Mouse (Mus musculus) forelimb bud, embryonic 11.5 days (tissue): Measurements from ENCODE around the gene Mast4.

ENCODE experiments used
- DNase-seq: peaks from one replicate; pipeline ENCODE4 v3.0.0-alpha.2; 2012; ENCODE audit warnings: low read depth, low spot score

Gene Mast4

DNA sequence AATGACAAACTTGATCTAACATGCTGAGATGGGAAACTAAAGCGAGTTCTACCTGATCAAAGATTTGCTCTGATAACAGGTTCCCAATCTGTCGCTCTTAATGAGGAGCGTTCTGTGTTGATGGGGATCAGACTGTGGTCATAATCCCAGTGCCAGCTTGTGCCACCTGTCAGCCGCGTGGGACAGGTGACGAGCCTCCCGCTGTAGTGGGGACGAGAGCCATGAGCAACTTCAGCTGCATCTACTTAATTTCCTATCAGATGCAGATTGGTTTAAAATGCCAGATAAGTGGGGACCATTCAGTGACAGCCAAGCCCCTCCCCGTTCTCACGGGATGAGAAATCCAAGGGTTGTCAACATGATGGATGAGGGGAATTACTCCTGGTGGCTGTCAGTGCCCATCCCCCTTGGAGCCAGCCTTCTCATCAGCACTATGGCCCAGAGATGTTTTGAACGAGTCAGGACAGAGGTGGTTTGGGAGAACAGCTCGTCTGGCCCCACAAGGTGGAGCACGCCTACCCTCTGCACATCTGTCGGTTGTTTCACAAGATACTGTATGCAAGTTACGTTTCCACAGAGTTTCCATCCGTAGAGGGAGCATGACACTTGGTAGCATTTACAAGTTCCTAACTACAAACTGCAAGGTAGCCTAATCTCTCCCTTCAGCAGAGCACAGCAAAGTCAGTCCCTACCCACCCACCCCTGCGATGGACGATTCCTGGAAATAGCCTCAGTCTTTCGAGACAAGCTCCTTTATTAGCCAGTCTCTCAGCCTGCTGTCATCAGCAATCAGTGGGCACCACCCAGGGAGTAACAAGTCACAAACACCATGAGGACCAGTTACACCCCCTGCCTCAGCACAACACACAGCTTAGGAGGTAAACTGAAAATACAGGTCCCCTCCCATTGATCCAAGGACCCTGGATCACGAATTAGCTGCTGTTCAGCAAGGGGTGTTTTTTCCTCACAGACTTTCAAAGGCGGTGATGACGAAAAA lies 212.2 kb downstream of the Mast4 start:
- DNase-seq, result peak; percentile 24

DNA sequence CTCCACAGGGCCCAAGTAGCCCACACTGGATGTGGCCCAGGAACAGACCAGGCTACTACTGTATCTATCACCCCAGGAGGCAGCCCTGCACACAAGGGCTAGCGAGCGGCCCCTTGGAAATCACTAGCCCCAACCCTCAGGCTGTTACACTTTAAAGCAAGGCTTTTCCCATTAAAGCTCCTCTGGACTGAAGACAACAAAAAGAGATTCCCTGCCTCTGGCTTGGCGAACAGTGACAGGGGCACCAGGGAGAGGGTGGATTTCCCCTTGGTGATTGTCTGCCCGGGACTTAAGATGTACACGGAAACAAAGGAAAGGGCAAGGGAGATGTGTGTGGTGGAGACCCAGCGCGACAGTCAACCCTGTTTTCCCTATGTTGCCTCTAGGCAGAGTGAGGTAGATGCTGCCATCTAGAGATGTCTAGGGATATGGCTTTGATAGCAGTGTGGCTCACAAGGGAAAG lies 213.6 kb downstream of the Mast4 start:
- DNase-seq, result peak; percentile 37

DNA sequence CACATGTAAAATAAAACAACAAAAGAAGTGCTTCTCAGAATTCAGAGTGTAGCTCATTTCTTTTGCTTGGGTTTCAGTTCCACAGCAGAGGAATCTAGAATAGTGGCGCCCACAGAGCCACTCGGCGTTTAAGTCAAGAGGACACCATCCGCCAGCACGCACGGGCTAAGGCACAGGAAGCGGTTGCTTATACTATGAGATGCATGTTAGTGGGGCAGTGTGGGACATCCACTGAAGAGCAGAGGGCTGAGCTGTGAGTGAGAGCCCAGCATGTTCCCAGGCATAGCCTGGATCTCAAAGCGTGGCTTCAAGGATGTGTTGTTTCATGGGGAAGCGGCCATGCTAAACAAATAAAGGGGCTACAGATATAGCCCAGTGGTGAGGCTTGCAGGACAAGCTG lies 214.6 kb downstream of the Mast4 start:
- no peak for DNase-seq

DNA sequence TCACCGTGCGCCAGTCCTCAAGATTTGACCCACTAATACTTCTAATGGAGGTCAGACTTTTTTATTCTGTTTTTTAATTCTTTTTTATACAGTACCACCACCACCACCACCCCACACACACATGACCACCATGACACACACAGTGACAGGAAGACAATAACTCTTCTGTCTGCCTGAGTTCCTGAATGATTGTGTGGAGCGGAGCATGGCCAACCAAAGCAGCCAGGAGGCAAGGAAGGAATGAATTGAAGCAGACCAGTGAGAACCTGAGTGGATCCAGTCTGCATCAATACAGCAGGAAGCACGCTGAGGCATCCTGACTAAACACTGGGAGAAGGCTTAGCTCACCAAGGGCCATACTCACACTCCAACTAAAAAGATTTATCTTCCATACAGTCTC lies 219.2 kb downstream of the Mast4 start:
- DNase-seq, result no peak

DNA sequence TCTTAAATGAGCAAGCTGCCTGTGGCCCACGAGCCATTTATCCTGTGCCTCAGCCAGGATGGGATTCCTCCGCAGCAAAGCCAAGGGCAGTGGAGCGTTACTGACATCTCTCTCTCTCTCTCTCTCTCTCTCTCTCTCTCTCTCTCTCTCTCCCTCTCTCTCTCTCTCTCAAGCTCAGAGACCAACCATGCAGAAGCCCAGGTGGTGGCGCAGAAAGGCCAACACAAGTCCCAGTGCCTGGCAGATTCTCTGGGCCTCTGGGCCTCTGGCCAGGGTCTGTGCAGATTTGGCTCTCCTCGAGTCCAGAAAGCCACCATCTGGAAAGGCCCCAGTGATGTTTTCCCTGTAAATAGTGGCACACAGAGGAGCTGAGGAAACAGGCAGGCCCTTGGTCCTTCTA lies 220.0 kb downstream of the Mast4 start:
- DNase-seq, result no peak

DNA sequence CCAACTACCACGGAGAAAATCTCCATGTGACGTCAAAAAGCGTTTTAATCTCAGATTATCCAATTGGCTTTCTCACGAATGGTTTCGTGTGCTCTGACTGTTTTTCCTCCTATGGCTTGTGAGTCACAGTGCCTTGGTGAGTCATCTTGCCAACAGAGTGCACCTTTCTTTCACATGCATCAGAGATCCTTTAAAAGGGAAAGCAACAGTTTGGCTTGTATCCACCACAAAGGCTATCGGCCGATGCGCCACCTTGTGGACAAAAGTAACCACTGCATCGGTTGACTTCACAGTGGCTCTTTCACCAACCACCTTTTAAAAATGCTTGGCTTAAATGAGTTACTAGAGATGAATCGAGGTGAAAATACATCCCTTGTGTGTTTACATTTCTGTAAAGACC lies 224.4 kb downstream of the Mast4 start:
- peak; percentile 63 for DNase-seq

DNA sequence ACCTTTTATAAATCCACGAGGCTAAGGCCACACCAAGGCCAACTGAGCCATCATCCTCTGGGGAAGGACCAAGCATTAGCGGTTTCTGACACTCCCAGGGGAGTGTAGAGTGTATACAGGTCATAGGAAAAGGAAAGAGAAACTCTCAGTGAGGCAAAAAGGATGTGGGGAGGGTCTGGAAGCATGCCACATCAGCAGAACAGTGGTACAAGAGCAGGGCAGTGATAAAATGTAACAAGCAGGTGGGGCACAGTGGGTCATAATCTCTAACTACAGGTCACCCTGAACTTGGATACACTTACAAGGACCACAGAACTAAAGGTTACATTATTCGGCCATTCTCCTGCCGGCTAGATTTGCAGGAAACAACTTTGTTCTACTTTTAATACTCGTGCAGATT lies 226.9 kb downstream of the Mast4 start:
- no peak for DNase-seq

DNA sequence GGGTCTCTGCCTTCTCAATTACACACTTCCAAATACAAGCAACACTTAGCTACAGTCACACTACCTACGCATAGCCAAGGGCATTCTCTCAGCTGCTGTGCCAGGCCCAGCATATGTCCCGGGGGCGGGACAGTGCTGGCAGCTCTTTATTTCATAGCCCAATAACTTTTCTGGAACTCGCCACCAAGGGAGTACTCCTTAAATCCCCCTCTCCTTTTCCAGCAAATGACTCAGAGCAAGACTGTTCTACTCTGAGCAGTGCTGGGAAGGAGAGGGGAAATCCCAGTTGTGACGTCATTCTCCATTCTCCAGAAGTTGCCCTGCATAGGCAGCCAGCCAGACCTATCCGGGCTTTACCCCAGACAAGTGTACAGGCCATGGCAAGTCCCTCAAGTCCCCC lies 231.7 kb downstream of the Mast4 start:
- no peak for DNase-seq

DNA sequence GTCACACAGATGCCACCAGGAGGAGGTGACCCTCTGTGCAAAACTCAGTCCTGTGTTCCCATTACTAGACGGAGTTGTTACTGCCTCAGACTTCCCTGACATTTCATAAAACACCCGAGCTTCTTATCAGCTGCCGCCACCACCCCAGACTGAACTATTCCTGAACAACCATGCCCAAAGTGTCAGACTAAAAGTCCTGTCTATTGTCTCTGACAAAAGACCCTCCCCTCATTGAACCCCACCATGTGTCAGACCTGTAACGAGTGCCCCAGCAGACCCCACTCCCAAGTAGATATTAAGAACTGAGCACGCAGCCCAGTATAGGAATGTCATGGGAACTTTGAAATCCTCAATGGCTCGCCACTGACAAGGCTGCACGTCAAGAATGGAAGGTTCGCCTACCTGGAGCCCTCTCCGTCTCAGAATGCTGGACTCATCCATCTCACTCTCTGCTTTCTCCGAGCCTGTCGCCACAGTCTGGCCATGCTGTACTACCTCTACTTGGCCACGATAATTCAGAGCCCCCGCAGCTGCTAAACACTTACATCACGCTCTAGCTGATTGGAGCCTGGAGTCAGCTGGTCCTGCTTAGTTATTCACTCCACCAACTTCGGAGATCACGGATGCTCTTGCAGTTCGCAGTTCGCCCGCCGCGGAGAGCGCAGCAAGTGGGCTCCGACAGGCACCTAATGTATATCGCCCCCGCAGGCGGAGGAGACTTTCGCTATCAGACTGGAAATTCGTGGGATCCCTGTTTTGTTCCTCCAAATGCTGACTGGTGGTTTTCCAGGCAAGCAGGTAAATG lies 237.7 kb downstream of the Mast4 start:
- peak; percentile 69 for DNase-seq

DNA sequence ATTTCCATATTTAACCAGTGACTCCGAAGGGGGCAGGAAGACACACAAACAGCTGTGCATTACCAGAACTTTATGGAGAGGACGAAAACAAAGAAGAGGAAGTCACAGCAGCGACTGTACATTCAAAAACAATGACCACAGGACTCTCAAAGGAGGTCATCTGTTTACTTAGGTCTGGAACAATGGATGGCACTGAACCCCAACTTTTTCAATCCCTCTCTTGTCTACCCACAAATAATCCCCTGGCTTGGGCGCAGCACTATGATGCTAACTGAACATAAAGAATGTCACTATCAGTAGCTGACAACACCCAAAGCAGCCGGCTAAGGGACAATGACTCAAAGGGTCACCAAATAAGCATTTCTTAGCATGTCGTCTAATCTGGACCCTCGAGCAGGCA lies 238.8 kb downstream of the Mast4 start:
- DNase-seq, result no peak

DNA sequence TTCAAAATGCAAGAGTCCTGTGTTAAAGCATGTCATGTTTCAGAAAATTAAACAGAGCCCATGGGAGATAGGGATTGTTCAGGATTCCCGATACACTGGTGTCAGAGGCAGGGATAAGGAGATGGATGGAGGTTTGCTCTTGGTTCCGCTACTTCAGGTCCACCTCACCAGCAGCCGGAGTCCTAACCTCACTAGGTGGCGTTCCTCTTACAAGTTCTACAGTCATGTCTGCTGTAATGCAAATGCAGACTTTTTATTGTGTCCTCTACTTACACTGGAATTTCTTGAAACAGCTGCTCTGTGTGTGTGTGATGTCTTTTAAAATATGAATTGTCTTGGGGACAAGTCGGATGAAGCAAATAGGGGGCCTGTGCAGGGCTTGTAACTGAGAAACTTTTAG lies 239.7 kb downstream of the Mast4 start:
- DNase-seq, result no peak

DNA sequence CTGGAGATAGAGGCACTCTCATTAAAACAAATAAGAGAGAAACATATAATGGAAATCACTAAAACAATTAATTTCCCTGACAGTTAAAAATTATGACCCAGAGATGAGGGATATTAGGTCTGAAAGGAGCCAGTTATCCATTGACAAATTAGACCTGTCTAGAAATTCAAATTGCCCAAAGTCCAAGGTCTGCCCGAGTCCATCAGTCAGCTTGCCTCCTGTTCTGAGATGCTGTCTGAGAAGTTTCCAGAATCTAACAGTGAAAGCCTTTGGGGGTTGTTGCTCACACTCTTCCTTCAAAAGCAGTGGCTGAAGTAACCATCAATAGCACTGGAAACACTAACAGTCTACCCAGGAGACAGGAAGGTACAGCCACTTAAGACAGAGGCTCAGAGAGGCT lies 240.6 kb downstream of the Mast4 start:
- DNase-seq, result no peak

DNA sequence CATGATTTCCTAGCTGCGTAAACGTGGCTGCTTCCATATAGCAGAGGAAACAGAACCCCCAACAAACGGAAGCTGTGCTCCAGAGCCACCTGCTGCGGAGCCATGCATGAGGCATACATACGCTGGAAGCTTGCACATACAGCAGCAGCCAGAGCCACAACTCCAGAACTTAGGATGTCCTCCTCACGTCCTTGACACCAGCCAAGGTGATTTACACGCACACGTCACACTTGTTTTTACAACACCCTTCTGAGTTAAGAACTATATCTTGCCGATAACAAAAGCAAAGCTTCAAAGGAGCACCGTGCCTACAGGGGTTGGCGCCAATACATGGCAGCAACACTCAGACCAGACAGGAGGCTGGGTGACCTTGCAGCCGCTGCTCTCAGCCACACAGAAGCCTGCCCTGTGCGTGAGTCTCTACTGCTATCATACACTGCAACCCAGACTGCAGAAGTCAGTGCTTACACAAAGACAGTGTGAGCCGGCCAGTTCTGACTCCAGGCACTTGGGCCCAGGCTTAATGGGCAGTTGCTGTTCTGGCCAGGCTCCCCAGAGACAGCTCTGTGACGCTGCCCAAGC lies 248.7 kb downstream of the Mast4 start:
- DNase-seq, result no peak

DNA sequence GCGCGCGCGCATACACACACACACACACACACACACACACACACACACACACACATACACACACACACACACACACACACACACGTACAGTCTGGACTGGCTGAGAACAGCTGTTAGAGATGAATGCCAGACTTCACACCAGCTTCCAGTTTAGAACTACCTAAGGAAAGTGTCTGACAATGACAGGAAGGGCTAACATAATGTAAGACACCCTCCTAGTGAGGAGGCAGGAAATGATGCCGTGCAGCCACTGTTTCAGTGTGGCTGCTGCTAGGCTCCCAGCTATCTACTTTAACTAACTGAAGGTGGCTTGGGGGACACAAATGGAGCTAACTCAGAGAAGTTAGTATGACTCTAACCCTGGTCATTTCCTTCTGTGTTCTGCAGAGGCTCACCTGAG lies 251.4 kb downstream of the Mast4 start:
- no peak for DNase-seq

DNA sequence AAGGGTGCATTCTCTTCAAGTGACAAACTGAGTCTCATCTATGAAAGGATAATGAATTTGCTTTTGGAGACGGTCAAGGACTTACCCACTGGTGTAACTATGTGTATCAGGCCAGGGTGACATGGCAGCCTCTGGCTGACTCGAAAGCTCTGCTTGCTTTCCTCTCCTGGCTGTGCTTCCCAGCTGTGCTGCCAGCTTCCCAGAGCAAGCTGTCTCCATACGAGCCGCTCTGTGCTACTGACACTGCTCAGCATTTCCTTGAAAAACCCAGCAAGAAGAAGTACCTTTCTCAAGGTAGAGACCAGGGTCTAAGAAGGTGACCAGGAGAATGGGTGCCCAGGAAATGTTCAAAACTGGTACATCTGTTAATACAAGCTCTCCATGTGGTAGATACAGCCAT lies 254.5 kb downstream of the Mast4 start:
- no peak for DNase-seq

DNA sequence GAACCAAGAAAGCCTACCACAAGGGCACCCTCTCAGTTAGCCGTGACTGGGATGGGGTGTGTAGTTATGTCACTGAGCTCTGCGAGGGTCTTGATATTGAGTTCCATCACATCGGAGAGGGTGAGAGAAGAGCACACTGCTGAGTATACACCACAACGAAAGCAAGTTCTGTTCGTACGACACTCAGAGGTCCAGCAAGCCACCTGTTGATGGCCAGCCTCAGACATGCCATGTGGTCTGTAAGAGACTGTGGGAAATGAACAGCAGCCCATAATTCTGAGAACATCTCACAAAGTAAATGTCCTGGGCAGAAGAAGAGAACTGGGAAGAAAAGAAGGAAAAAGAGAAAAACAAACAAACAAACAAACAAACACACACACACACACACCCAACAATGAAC lies 255.5 kb downstream of the Mast4 start:
- no peak for DNase-seq

DNA sequence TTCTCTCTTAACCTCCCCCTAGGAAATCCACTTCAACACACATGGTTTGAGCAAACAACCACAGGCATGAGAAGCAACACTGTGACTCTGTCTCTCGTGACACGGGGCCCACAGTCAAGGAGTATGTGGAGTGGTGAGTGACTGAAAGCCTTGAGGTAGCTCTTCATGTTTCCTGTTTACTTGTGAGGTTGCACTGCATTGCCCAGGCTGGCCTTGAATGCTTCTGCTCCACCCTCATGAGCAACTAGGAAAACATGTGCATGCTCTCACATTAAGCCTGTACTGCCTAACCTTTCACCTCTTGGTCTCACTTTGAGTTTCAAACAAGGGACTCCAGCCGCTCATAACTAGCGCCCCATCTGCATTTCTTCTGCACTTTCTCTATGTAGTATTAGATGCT lies 260.8 kb downstream of the Mast4 start:
- DNase-seq, result no peak

DNA sequence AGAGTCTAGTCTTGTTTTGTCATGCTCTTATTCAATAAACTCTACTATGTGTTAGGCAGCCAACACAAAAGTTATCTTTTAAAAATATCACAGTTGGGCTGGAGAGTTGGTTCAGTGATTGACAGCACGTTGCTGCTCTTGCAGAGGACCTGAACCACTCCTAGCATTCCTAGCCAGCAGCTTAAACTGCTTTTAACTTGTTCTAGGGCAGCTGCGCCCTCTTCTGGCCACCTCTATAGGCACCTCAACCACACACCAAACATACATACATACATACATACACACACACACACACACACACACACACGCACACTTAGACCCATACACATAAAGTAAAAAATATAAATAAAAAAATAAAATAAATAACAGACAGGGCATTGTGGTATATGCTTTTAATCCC lies 262.5 kb downstream of the Mast4 start:
- DNase-seq, result no peak

DNA sequence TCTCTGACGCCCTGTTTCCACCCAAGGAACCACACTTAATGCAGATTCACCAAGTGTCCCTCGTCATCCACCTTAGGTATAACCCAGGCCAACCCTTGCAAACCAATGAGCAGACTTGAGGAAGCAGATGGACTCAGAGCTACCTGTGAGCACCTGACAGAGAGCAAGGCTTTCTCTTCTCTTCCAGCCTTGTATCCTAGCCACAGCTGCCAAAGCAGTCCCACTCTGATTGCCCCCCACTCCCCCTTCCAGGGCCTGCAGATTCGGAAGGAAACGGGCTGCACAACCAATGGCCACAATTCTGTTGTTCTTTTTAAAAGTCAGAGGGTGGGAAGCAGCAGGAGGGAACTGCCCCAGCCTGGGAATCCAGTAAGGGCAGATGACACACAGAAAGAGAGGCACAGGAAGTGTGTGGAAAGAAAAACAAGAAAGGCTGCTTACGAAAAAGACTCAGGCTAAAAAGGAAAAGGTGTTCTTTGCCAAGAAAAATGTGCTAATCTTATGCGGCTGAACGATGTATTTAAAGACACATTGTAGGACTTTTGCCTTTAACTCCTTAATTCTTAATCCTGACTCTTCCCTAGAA lies 266.6 kb downstream of the Mast4 start:
- no peak for DNase-seq

DNA sequence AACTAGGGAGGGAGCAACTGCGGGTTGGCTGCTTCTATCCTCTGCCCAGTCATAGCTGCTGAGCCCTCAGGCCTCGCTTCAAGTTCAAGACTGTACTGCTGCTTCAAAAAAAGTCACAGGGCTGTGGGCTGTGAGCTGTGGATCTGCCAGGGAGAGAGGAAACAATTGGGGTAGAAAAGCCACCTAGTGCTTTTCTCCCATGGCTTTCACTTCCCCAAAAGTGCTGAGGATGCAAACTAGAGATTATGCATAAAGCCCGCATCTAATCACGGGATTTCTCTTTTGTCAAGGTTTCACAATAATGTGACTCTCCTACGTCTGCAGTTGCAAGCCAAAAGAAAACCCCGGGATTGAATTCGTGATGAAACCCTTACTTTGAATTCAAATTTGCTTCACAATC lies 268.9 kb downstream of the Mast4 start:
- DNase-seq, result no peak

DNA sequence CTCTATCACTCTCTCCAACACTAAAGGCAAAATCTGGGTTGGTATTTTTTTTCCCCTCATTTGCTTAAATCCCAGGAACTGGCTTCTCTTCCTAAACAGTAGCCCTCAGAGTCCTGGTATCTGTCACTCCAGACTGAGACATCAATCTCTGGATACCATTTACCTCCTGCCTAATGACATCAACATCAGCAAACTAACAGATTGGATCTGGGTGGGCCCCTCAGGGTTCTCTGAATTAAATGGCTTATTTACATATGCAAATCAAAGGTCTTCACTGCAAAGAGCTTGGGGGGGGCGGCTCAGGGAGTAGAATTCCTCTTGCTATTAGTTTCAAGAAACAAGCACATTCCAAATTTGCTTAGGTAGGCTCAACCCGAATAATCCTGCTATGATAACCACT lies 272.6 kb downstream of the Mast4 start:
- no peak for DNase-seq
